Mouse (Mus musculus): ENCODE measurements at regions not wholly inside any gene's neighbourhood (a gene's known extent, or its start where the extent isn't known, plus 50 kb on each side); places are given as distances from the start of the nearest gene placed in this dataset.
"Not testable (repeated sequence)": the region's sequence is repeated elsewhere in the genome, so short reads cannot be mapped to it uniquely, and the experiment has no call there.

GRCm38 (mm10) chr13:39566491-39566890 is 605.8 kb upstream of the Slc35b3 start:
- no peak for ATAC-seq (ENCODE audit: low TSS enrichment)

- ATAC-seq (ENCODE audit: low TSS enrichment): no peak
Measured at GRCm38 (mm10) chr13:39537724-39538440, 577.2 kb upstream of the Slc35b3 start.

DNA sequence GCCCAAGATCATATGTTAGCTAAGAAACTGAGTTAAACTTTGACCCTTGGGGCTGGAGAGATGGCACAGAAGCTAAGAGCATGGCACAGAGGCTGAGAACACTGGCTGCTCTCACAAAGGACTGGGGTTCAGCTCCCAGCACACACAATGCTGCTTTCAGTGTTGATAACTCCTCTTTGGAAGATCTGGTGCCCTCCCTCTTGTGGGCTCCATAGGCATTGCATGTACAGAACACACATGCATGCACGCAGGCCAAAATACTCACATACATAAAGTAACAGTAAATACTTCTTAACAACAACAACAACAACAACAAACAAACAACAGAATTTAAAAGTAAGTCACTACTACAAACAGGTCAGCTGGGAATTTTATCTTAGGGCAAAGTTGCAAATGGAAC is 565.8 kb upstream of the Slc35b3 start:
- no peak for ATAC-seq (ENCODE audit: low TSS enrichment)

- no peak for ATAC-seq (ENCODE audit: low TSS enrichment)
Measured at GRCm38 (mm10) chr13:39523856-39524301, 563.2 kb upstream of the Slc35b3 start.

GRCm38 (mm10) chr13:39523246-39523850 is 562.7 kb upstream of the Slc35b3 start:
- ATAC-seq (ENCODE audit: low TSS enrichment): no peak

DNA sequence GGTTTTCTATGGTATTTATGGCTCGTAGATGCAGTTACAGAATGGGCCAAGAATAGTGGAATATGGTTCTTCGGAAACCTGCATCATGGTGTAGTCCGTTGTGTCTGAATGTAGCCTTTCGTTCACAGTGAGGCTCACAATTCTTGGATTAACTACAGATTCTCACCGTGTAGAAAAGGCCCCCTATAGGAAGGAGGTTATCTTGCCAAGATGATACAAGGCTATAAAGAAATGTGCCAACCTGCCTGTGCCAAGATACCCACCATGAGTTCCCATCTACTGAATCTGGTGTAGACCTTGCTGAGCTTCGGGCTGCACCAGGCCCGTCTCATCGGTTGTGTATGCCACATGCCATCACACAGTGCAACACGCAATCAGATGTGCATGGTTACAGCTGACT is 560.2 kb upstream of the Slc35b3 start:
- no peak for ATAC-seq (ENCODE audit: low TSS enrichment)

DNA sequence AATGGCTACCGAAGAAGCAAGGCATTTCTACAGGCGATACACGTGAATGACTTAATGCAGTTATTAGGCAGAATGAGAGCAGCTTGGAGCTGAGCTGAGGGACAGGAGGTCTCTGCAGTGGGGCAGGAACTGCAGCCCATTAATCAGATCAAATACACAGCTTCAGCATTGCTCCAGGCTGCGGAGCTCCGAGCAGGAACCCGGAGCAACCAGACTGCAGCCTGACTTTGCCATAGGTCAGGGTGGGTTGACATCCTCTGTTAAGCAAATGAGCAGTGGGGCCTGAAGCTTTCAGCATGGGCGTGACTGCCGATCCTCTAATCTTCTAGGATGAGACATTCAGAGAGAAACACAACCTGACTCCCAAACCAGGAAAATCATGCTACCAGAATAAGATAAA is 555.4 kb upstream of the Slc35b3 start:
- no peak for ATAC-seq (ENCODE audit: low TSS enrichment)

DNA sequence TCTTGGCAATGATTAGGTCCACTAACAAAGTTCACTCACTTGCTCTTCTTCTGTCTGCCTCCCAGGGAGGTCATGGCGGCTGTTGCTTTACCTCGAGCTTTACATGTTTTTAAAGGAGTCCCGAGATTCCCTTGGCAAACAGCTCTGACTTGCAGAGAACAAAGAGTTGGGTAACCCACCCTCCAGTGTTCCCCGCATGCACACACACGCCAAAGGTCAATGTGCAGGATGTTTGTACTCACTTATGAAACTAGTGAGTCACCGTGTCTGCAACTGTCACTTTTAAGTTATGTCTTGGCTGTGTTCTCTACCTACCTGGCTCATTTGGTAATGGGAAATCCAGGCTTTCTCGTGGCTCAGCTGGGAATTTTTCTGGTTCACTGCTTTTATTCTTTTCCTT is 529.1 kb upstream of the Slc35b3 start:
- ATAC-seq (ENCODE audit: low TSS enrichment): no peak

DNA sequence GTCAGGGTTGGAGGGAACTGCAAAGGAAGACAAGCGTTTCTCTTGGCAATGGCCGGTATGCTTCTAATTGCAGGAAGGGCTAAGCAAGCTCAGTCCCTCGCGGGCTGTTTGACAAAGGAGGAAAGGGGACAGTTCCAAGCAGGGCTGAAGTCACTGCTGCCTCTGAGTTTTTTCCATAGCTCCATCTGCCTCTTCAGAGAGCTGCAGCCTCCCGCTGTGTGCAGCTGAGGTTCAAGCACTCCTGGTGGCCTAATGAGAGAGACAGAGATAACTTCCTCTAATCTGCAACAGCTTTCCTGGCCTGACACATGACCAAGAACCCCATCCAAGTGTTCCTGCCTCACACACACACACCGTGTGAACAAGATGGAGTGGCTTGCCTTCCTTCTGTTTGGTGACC is 511.9 kb upstream of the Slc35b3 start:
- ATAC-seq (ENCODE audit: low TSS enrichment): no peak

DNA sequence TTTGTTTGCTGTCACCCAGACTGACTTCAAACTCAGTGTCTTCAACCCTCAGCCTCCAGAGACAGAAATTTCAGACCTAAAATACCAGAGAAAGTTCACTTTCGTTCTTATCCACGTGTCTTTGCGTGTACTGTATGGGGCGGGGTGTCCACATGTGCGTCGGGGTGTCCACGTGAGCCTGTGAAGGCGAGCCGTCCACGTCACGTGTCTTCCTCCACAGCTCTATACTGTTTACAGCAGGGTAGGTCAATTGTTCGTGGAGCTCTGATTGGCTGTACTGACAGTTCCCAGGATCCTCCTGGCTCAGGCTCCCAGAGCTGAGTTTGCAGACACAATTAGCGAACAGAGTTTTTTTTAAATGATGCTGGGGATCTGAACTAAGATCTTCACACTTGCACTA is 481.1 kb upstream of the Slc35b3 start:
- no peak for ATAC-seq (ENCODE audit: low TSS enrichment)

DNA sequence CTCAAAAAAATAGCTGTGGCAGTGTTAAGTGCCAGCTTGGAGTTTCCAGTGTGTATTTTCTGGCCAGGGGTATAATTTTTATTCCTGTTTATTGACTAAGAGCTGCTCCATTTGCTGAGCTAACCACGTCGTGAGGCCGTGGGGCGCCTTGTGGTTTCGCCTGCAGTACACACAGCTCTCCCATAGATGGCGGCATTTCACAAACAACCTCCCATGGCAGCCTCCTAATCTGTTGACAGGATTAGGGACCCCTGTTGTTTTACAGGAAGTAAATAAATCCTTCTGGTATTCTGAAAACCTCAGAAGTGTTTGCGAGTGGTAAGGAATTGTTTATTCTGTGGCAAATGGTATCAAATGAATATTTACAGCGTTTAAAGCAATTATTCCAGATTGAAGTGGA is 480.2 kb upstream of the Slc35b3 start:
- ATAC-seq (ENCODE audit: low TSS enrichment): peak; percentile 81

GRCm38 (mm10) chr13:39440336-39440735 is 479.7 kb upstream of the Slc35b3 start:
- no peak for ATAC-seq (ENCODE audit: low TSS enrichment)

- ATAC-seq (ENCODE audit: low TSS enrichment): no peak
Measured at GRCm38 (mm10) chr13:39427996-39428395, 467.3 kb upstream of the Slc35b3 start.

DNA sequence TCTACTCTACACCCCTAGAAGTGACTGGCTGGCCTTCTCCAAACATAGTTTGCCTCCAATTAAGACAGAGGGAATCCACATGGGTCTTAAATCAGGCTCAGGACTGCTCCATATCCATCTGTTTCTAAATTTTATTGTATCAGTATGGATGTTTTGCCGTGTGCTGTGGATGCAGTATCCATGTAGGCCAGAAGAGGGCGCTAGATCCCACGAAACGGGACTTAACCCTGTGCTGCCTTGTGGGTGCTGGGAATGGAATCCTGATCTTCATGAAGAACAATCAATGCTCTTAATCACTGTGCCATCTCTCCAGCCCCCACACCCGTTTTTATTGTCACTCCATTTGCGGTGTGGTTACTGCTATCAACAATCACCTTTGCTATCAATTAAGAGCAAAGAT is 465.3 kb upstream of the Slc35b3 start:
- ATAC-seq (ENCODE audit: low TSS enrichment): no peak

GRCm38 (mm10) chr13:39418127-39418526 is 457.5 kb upstream of the Slc35b3 start:
- ATAC-seq (ENCODE audit: low TSS enrichment): no peak

DNA sequence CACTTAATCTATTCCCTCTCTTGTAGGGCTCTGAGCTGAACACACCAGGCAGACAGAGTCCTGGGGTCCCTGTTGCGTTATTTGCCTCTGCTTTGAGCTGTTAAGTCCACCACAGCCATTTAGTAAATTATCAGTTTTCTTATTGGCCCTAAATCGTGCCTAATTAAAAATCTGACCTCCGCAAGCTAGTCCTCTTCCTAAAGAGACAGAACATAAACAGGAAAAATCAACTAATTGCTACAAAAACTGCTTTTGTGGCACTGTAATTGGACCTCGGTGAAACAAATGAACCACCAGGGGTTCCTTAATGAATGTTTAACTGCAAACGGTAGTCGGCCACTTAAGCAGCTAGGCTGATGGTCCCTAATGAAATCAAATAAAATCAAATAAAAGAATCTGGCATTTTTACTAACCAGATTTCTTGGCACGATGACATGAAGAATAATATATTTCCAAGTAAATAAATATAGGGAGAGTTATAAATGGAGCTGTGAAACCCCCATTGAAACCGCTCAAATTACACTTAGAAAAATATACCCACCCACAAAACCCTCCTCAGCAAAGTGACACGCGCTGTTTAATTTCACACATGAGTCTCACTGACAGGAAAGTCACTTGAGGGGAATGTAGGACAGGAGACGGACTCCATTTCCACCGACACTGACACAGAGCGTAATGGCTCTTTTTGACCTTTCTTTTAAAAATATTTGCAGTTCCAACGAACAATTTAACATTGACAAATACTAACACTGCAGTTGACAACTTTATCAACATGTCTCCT is 451.0 kb upstream of the Slc35b3 start:
- no peak for ATAC-seq (ENCODE audit: low TSS enrichment)

DNA sequence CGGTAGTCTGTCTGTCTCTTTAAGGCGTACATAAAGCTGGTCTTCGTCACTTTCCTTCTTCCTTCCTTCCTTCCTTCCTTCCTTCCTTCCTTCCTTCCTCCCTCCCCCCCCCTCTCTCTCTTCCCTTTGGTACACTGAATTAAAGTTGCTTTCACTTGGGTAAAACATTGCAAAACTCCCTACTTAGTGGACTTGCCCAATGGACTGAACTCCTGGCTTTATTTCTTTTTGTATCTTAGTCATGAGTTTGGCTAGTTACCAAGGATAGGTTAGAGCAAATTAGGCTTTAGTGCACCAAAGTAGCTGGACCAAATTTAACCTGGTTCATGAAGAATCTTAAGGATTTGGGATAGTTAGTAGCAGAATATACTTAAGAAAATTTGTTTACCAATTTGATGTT is 431.9 kb upstream of the Slc35b3 start:
- no peak for ATAC-seq (ENCODE audit: low TSS enrichment)

DNA sequence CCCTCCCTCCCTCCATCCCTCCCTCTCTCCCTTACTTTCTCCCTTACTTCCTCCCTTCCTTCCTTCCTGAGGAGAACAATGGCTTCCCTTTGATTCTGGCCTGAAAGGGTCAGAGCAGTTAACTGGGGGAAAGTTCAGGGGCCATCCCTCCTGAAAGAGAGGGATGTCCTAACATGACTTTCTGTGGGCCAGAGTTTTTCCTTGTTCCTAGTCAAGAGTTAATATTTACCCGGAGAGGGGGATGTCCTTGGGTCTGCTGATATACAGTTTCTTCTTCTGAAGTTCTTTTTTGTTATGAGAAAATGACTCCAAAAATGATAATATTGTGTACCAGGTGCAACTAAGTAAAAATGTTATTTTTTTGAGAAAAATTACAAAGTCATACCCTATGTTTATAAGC is 431.5 kb upstream of the Slc35b3 start:
- not testable (repeated sequence) for ATAC-seq (ENCODE audit: low TSS enrichment)

DNA sequence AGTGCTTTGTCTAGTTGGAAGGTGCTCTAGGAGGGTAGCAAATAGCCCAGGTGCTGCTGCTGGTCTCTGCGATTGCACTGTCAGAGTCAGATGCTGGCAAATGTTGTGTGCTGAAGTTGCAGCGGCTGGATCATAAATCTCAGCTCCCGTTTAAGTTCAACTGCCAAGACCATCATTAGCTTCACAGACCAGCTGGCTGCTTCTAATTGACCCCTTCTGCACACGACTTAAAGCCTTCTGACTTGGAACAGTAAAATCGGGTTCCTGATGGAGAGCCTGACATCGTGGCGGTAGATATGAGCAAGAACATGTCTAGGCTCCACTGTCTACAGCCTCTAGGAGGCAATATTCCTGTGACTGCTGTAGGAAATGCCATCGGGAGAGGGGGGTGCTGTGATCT is 416.0 kb upstream of the Slc35b3 start:
- no peak for ATAC-seq (ENCODE audit: low TSS enrichment)

DNA sequence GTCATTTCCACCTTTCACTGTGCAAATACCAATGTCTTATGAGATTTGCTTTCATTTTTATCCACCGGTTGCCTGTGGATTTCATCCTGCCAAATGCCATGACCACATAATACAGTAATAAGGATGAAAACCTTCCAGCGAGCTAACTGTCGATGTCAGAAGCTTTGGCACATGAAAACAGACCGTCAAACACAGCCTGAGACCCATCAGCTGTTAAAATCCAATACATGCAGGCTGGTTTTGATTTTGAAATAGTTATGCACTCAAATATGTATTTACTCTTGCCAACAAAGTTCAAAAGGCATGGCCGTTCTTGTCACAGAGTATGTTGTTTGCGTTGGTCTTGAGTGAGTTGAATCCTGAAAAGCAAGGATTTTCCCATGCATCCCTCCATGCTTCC is 415.6 kb upstream of the Slc35b3 start:
- no peak for ATAC-seq (ENCODE audit: low TSS enrichment)

GRCm38 (mm10) chr13:39372565-39372964 is 411.9 kb upstream of the Slc35b3 start:
- ATAC-seq (ENCODE audit: low TSS enrichment): no peak

DNA sequence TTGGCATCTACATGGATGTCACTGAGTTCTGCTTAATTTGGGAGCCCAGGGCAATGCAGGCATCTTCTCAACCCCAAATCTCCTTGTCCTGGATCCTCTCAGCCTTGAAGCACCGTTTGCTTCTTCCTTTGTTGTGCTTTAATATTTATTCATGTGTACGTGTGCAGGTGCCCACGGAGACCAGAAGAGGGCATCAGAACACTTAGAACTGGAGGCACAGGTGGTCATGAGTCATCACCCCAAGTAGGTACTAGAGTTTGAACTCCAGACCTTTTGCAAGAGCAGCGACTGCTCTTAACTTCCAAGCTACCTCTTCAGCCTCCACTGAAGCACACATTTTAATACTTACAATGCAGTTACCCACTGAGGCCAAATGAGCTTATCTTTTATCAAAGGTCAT is 403.0 kb upstream of the Slc35b3 start:
- ATAC-seq (ENCODE audit: low TSS enrichment): no peak

GRCm38 (mm10) chr13:39362536-39362935 is 401.9 kb upstream of the Slc35b3 start:
- no peak for ATAC-seq (ENCODE audit: low TSS enrichment)
